Mouse (Mus musculus) ES-Bruce4 (cell line): ENCODE measurements at regions not wholly inside any gene's neighbourhood (a gene's known extent, or its start where the extent isn't known, plus 50 kb on each side); places are given as distances from the start of the nearest gene placed in this dataset.

Experiments used
- H3K27ac ChIP-seq: 2 replicates; pipeline ENCODE4 v1.5.1; 2012; ENCODE audit warnings: low read length, inconsistent platforms; ENCODE audit not compliant: insufficient read depth
- H3K27me3 ChIP-seq: 2 replicates; pipeline ENCODE4 v1.6.1; 2012; ENCODE audit warnings: mild to moderate bottlenecking, low read length, inconsistent platforms; ENCODE audit not compliant: control insufficient read depth, poor library complexity, insufficient read depth, severe bottlenecking
- H3K36me3 ChIP-seq: 2 replicates; pipeline ENCODE4 v1.6.1; 2012; ENCODE audit warnings: inconsistent platforms, mild to moderate bottlenecking, low read length, moderate library complexity; ENCODE audit not compliant: control insufficient read depth, poor library complexity, insufficient read depth, severe bottlenecking
- H3K4me1 ChIP-seq: one replicate; pipeline ENCODE4 v1.8.1; 2011; ENCODE audit warnings: low read length; ENCODE audit not compliant: control insufficient read depth, insufficient read depth
- H3K4me3 ChIP-seq: 2 replicates; pipeline ENCODE4 v1.5.1; 2011; ENCODE audit warnings: low read depth, mild to moderate bottlenecking, low read length
- H3K9ac ChIP-seq: 2 replicates; pipeline ENCODE4 v1.6.1; 2012; ENCODE audit warnings: low read depth, mild to moderate bottlenecking, inconsistent platforms; ENCODE audit not compliant: poor library complexity, severe bottlenecking
- H3K9me3 ChIP-seq: replicated peaks from 2 replicates; pipeline ENCODE4 v1.6.1; 2012; ENCODE audit warnings: mild to moderate bottlenecking, low read length, inconsistent platforms; ENCODE audit not compliant: control insufficient read depth, poor library complexity, insufficient read depth, severe bottlenecking
- CTCF ChIP-seq: IDR thresholded peaks from one replicate; pipeline ENCODE4 v1.8.1; 2011; ENCODE audit warnings: low read depth, low read length
- EP300 ChIP-seq: IDR thresholded peaks from 2 replicates; pipeline ENCODE4 v1.6.1; 2011; ENCODE audit warnings: low read depth, low read length; ENCODE audit not compliant: insufficient read depth
- POLR2A ChIP-seq: IDR thresholded peaks from one replicate; pipeline ENCODE4 v1.8.1; 2011; ENCODE audit warnings: low read length; ENCODE audit not compliant: insufficient read depth

DNA sequence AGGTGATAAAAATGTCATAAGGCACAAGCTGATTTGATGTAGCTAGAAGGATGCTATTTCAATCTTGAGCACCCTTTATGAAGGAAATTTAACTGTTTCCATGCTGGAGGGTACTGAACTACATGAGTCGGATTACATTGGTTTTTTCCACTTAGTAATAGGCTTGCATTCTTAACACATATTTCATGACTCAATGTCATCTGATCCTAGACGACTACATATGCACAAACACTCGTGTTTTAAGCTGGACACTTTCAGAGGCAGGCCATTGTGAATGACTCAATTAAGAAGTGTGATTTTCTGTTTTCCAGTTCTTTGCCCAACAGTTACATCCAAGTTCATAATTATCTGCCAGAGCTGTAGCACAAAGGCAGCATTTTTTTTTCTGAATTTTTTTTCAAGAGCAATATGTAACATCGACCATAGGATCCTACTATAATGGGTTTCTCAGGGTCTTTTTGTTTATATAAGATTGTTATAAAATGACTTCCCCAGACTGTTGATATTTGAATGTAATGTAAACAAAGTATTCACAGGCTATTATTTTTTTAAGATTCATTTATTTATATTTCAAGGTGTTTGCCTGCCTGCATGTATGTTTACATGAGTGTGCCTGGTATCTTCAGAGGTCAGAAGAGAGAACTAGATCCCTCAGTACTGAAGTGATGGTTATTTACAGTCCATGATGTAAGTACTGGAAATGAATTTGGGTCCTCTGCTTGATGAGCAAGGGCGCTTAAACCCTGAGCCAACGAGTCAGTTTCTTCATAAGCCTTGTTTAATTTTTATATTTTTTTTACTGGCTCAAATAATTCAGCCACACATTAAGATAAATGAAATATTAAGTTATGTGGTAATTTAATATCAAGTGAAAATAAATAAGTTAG, 526.6 kb upstream of the Gje1 start:
- Histone ChIP-seq H3K9ac (no peak overlapping the region), H3K36me3 (no peaks in the 10 kb centered on the region), H3K27me3 (no peaks in the 10 kb centered on the region), H3K4me3 (no peak overlapping the region), H3K27ac (no peak overlapping the region), H3K9me3 (no peaks in the 10 kb centered on the region), H3K4me1 (no peaks in the 10 kb centered on the region)
- TF ChIP-seq POLR2A (no peak), EP300 (no peak), CTCF (no peak)

DNA sequence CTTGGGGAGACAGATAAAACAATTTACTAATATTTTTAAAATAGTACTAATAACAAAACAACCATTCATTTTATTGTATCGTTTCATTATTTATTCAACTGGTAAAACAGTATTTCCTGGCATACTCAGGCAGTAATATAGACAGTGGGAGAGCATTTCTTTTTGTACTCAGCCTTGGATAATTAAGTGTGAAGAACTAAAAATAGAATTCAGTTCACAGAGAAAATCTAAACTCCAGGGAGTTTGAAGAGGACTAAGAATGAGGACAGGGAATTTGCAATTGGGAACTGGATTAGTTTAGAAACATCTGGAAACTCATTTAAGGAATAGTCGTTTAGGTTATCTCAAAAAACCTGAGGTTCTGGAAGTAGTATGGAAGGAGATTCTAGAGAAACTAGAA, 525.4 kb upstream of the Gje1 start:
- Histone ChIP-seq H3K9ac (no peak overlapping the region), H3K36me3 (no peaks in the 10 kb centered on the region), H3K27me3 (no peaks in the 10 kb centered on the region), H3K27ac (no peak overlapping the region), H3K9me3 (no peaks in the 10 kb centered on the region), H3K4me1 (no peaks in the 10 kb centered on the region), H3K4me3 (no peak overlapping the region)
- TF ChIP-seq POLR2A = no peak

- Histone ChIP-seq H3K27me3 (no peaks in the 10 kb centered on the region), H3K36me3 (no peaks in the 10 kb centered on the region), H3K4me3 (no peak overlapping the region), H3K9ac (no peak overlapping the region), H3K9me3 (no peaks in the 10 kb centered on the region), H3K4me1 (no peaks in the 10 kb centered on the region), H3K27ac (no peak overlapping the region)
- TF ChIP-seq EP300 (no peak), CTCF (no peak), POLR2A (no peak)
These were observed 500.9 kb upstream of the Gje1 start for GRCm38 (mm10) chr10:15218883-15219282.

- Histone ChIP-seq H3K9me3 (peaks cover 18% of the 10 kb centered on the region), H3K27me3 (no peaks in the 10 kb centered on the region)
These were observed 461.6 kb upstream of the Gje1 start for GRCm38 (mm10) chr10:15179585-15179984.

DNA sequence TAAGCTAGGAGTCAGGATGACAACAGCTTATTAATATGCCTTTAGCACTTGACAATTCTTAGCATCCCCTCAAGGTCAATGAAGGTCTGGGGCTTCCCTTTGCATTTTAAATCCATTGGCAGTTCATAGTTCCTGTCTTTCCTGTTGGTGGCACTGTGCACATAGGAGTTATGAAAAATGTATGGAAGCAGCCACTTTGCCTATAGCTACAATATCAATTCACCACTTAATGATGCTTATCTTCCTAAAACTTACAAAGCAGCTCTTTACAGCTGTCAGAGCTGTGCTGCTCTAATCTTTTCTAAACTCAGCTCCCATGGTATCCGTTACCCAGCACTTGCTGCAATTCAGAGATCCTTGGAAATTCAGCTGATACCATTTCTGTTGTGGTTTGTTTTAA, 456.4 kb upstream of the Gje1 start:
- Histone ChIP-seq H3K36me3 (no peaks in the 10 kb centered on the region), H3K4me1 (no peaks in the 10 kb centered on the region), H3K9me3 (peaks cover 7% of the 10 kb centered on the region), H3K9ac (no peak overlapping the region), H3K4me3 (no peak overlapping the region), H3K27ac (no peak overlapping the region), H3K27me3 (no peaks in the 10 kb centered on the region)
- TF ChIP-seq EP300 (no peak), POLR2A (no peak), CTCF (no peak)

More at GRCm38 (mm10) chr10:15179585-15179984, 461.6 kb upstream of the Gje1 start:
- Histone ChIP-seq H3K36me3 (no peaks in the 10 kb centered on the region), H3K4me1 (no peaks in the 10 kb centered on the region), H3K27ac (no peak overlapping the region), H3K4me3 (no peak overlapping the region), H3K9ac (no peak overlapping the region)
- TF ChIP-seq CTCF (no peak), EP300 (no peak), POLR2A (no peak)

- H3K9me3 ChIP-seq = no peaks in the 10 kb centered on the region
- TF ChIP-seq EP300 = no peak
- TF ChIP-seq POLR2A = no peak
- no peak for TF ChIP-seq CTCF
- H3K36me3 ChIP-seq = no peaks in the 10 kb centered on the region
- H3K4me1 ChIP-seq = no peaks in the 10 kb centered on the region
- H3K27ac ChIP-seq = no peak overlapping the region
- no peaks in the 10 kb centered on the region for H3K27me3 ChIP-seq
- no peak overlapping the region for H3K9ac ChIP-seq
- H3K4me3 ChIP-seq = no peak overlapping the region
These were observed 454.5 kb upstream of the Gje1 start for GRCm38 (mm10) chr10:15172558-15172957.
